Mouse (Mus musculus) stomach, postnatal 0 days (tissue): ENCODE data around the gene AI467606.

Experiments
- CTCF ChIP-seq: IDR thresholded peaks from 2 replicates; pipeline ENCODE4 v1.5.1; 2016; ENCODE audit warnings: antibody characterized with exemption, low read depth, mild to moderate bottlenecking, moderate library complexity
- EP300 ChIP-seq: optimal IDR thresholded peaks from 2 replicates; pipeline ENCODE3; 2016; ENCODE audit warnings: antibody characterized with exemption

- TF ChIP-seq CTCF: peak; percentile 77
- no peak for TF ChIP-seq EP300
Measured at GRCm38 (mm10) chr7:127111461-127111860, 20.3 kb downstream of the AI467606 start.
